Mouse (Mus musculus): ENCODE data around the gene Cdc42ep5. TPM values are rescaled to one million over a fixed set of nuclear protein-coding genes. Genes with fewer than 3 reads are reported as not detected.

Cdc42ep5 gene
- polyA plus RNA-seq, 1 experiment from 2014 or later, result 7.9 TPM

GRCm38 (mm10) chr7:4123732-4124131 is 40.9 kb downstream of the Cdc42ep5 start:
- Histone ChIP-seq H3K4me1 (peaks cover 55% of the 10 kb centered on the region), H3K4me3 (replicated peaks) (peak overlapping the region; percentile 35), H3K4me2 (peak overlapping the region; percentile 66), H3K9ac (replicated peaks) (peak overlapping the region; percentile 31), H3K9me3 (replicated peaks) (no peaks in the 10 kb centered on the region), H3K27ac (replicated peaks) (peak overlapping the region; percentile 88), H3K36me3 (0 out of 2 replicates have a peak, but pooled peaks cover 4% of the 10 kb centered on the region), H3K27me3 (replicated peaks) (no peaks in the 10 kb centered on the region)
- ATAC-seq (ENCODE audit: low FRiP score), result peak; percentile 70
- WGBS, result 18% methylated on average over 1 of the region's 1 CpGs

GRCm38 (mm10) chr7:4122783-4123182 is 41.9 kb downstream of the Cdc42ep5 start:
- Histone ChIP-seq H3K4me3 (replicated peaks) (peak overlapping the region; percentile 10; the same call in 1 of the 2 replicates), H3K27ac (replicated peaks) (peak overlapping the region; percentile 88)

GRCm38 (mm10) chr7:4122076-4122768 is 42.4 kb downstream of the Cdc42ep5 start:
- peaks cover 55% of the 10 kb centered on the region for H3K4me1 ChIP-seq
- WGBS, result 40% methylated on average over 11 of the region's 11 CpGs
- peak overlapping the region; percentile 66 for H3K4me2 ChIP-seq
- H3K27ac ChIP-seq (replicated peaks), result peak overlapping the region; percentile 88
- peak overlapping the region; percentile 10; the same call in 1 of the 2 replicates for H3K4me3 ChIP-seq (replicated peaks)
- H3K27me3 ChIP-seq (replicated peaks), result no peaks in the 10 kb centered on the region
- ATAC-seq (ENCODE audit: low FRiP score), result no peak
- 0 out of 2 replicates have a peak overlapping the region, but pooled peaks have one; percentile 26 for H3K9ac ChIP-seq (replicated peaks)
- no peaks in the 10 kb centered on the region for H3K9me3 ChIP-seq (replicated peaks)
- no peaks in the 10 kb centered on the region for H3K36me3 ChIP-seq

More at GRCm38 (mm10) chr7:4122783-4123182, 41.9 kb downstream of the Cdc42ep5 start:
- no peak for ATAC-seq (ENCODE audit: low FRiP score)
- H3K36me3 ChIP-seq, result no peaks in the 10 kb centered on the region
- peaks cover 55% of the 10 kb centered on the region for H3K4me1 ChIP-seq
- H3K4me2 ChIP-seq, result peak overlapping the region; percentile 66
- no peak overlapping the region for H3K9ac ChIP-seq (replicated peaks)
- 70% methylated on average over 10 of the region's 10 CpGs for WGBS
- H3K9me3 ChIP-seq (replicated peaks), result no peaks in the 10 kb centered on the region
- no peaks in the 10 kb centered on the region for H3K27me3 ChIP-seq (replicated peaks)

GRCm38 (mm10) chr7:4119976-4120921 is 44.4 kb downstream of the Cdc42ep5 start:
- peak overlapping the region; percentile 88 for H3K27ac ChIP-seq (replicated peaks)
- 6% methylated on average over 19 of the region's 19 CpGs for WGBS
- H3K4me2 ChIP-seq, result peak overlapping the region; percentile 66
- no peaks in the 10 kb centered on the region for H3K27me3 ChIP-seq (replicated peaks)
- no peaks in the 10 kb centered on the region for H3K36me3 ChIP-seq
- peak overlapping the region; percentile 58 for H3K4me3 ChIP-seq (replicated peaks)
- peak overlapping the region; percentile 68 for H3K9ac ChIP-seq (replicated peaks)
- peaks cover 51% of the 10 kb centered on the region for H3K4me1 ChIP-seq
- H3K9me3 ChIP-seq (replicated peaks), result no peaks in the 10 kb centered on the region
- ATAC-seq (ENCODE audit: low FRiP score), result no peak

- no peaks in the 10 kb centered on the region for H3K36me3 ChIP-seq
- peak within 1 kb of the TSS; percentile 68 for H3K9ac ChIP-seq (replicated peaks)
- H3K4me1 ChIP-seq, result peaks cover 43% of the 10 kb centered on the region
- no peaks in the 10 kb centered on the region for H3K9me3 ChIP-seq (replicated peaks)
- H3K27ac ChIP-seq (replicated peaks), result peak within 1 kb of the TSS; percentile 88
- H3K4me2 ChIP-seq, result peak within 1 kb of the TSS; percentile 66
- ATAC-seq (ENCODE audit: low FRiP score), result peak; percentile 35
- no peaks in the 10 kb centered on the region for H3K27me3 ChIP-seq (replicated peaks)
- whole genome bisulfite sequencing, result 2% methylated on average over 37 of the region's 37 CpGs
- H3K4me3 ChIP-seq (replicated peaks), result peak within 1 kb of the TSS; percentile 58
Measured at GRCm38 (mm10) chr7:4119344-4119902, 45.2 kb downstream of the Cdc42ep5 start, which contains the start of gene Ttyh1. Gene Ttyh1 (plus strand): TSS chr7:4119408.

- no peaks in the 10 kb centered on the region for H3K9me3 ChIP-seq (replicated peaks)
- 56% methylated on average over 8 of the region's 8 CpGs for WGBS
- H3K36me3 ChIP-seq, result no peaks in the 10 kb centered on the region
- no peaks in the 10 kb centered on the region for H3K27me3 ChIP-seq (replicated peaks)
- no peak overlapping the region for H3K9ac ChIP-seq (replicated peaks)
- no peak overlapping the region for H3K4me2 ChIP-seq
- H3K4me1 ChIP-seq, result peaks cover 24% of the 10 kb centered on the region
- no peak overlapping the region for H3K27ac ChIP-seq (replicated peaks)
- ATAC-seq (ENCODE audit: low FRiP score), result no peak
- H3K4me3 ChIP-seq (replicated peaks), result no peak overlapping the region
Measured at GRCm38 (mm10) chr7:4117050-4117814, 47.4 kb downstream of the Cdc42ep5 start.

GRCm38 (mm10) chr7:4111766-4112165 is 52.9 kb downstream of the Cdc42ep5 start:
- no peaks in the 10 kb centered on the region for H3K27me3 ChIP-seq (replicated peaks)
- H3K4me2 ChIP-seq, result no peak overlapping the region
- no peak overlapping the region for H3K4me3 ChIP-seq (replicated peaks)
- H3K4me1 ChIP-seq, result no peaks in the 10 kb centered on the region
- H3K9me3 ChIP-seq (replicated peaks), result no peaks in the 10 kb centered on the region
- no peak overlapping the region for H3K9ac ChIP-seq (replicated peaks)
- H3K36me3 ChIP-seq, result no peaks in the 10 kb centered on the region
- H3K27ac ChIP-seq (replicated peaks), result no peak overlapping the region
- ATAC-seq (ENCODE audit: low FRiP score), result no peak
- WGBS, result 50% methylated on average over 3 of the region's 3 CpGs

GRCm38 (mm10) chr7:4103411-4103810 is 61.2 kb downstream of the Cdc42ep5 start:
- WGBS, result 12% methylated on average over 4 of the region's 4 CpGs
- Histone ChIP-seq H3K4me1 (no peaks in the 10 kb centered on the region), H3K36me3 (no peaks in the 10 kb centered on the region), H3K4me2 (no peak overlapping the region), H3K27ac (replicated peaks) (no peak overlapping the region), H3K9ac (replicated peaks) (no peak overlapping the region), H3K9me3 (replicated peaks) (no peaks in the 10 kb centered on the region), H3K27me3 (replicated peaks) (no peaks in the 10 kb centered on the region), H3K4me3 (replicated peaks) (no peak overlapping the region)
- ATAC-seq (ENCODE audit: low FRiP score), result no peak

Other genes starting within 250 kb of the Cdc42ep5 start
- 0.32 TPM in 1 of 2 replicates, not detected in the other for gene Lilra6, start 249.4 kb downstream of the Cdc42ep5 start, polyA plus RNA-seq (2015; fragmentation: Nextera tagmentation; extraction: Ambion mirVana)
- 3.5 and 4.6 TPM in 2 replicates for gene Lair1, start 101.7 kb downstream of the Cdc42ep5 start, polyA plus RNA-seq (2015; fragmentation: Nextera tagmentation; extraction: Ambion mirVana)
- gene Ttyh1, start 45.5 kb downstream of the Cdc42ep5 start, polyA plus RNA-seq (2015; fragmentation: Nextera tagmentation; extraction: Ambion mirVana), result 127 and 155 TPM in 2 replicates
- gene Leng8, start 27.8 kb downstream of the Cdc42ep5 start, polyA plus RNA-seq (2015; fragmentation: Nextera tagmentation; extraction: Ambion mirVana), result 71.3 and 77.4 TPM in 2 replicates
- 6.6 TPM in 2 replicates for gene Leng9, start 14.5 kb downstream of the Cdc42ep5 start, polyA plus RNA-seq (2015; fragmentation: Nextera tagmentation; extraction: Ambion mirVana)
- gene Lilra5, start 72.9 kb upstream of the Cdc42ep5 start, polyA plus RNA-seq (2015; fragmentation: Nextera tagmentation; extraction: Ambion mirVana), result 0.14 TPM in 1 of 2 replicates, not detected in the other
- 0.19 TPM in 1 of 2 replicates, not detected in the other for gene Ncr1, start 172.9 kb upstream of the Cdc42ep5 start, polyA plus RNA-seq (2015; fragmentation: Nextera tagmentation; extraction: Ambion mirVana)
- 0.08 TPM in 1 of 2 replicates, not detected in the other for gene Gp6, start 232.9 kb upstream of the Cdc42ep5 start, polyA plus RNA-seq (2015; fragmentation: Nextera tagmentation; extraction: Ambion mirVana)

Measured in neural tube, embryonic 15.5 days (tissue).